Mouse (Mus musculus): Measurements from ENCODE around the gene Zdhhc3. TPM values are rescaled to one million over a fixed set of nuclear protein-coding genes. Genes with fewer than 3 reads are reported as not detected.

Gene Zdhhc3
- polyA plus RNA-seq (2016; fragmentation: Nextera tagmentation; extraction: Ambion mirVana): 72.8 and 73.9 TPM in 2 replicates

- under 1% methylated on average over 79 of the region's 79 CpGs for WGBS
- DNase-seq (ENCODE audit: low spot score): peak; percentile 91
- no peaks in the 10 kb centered on the region for H3K27me3 ChIP-seq (ENCODE audit: low read depth, poor library complexity, severe bottlenecking)
- H3K27ac ChIP-seq: peak within 1 kb of the TSS; percentile 96
- H3K36me3 ChIP-seq: peaks cover 41% of the 10 kb centered on the region
- H3K4me1 ChIP-seq: peaks cover 24% of the 10 kb centered on the region
- H3K4me3 ChIP-seq: peak within 1 kb of the TSS; percentile 90
- H3K9me3 ChIP-seq (replicated peaks): no peaks in the 10 kb centered on the region
These were observed at the start of gene Zdhhc3, which contains the start of gene Exosc7 for GRCm38 (mm10) chr9:123112805-123113521. TSS of gene Zdhhc3 (minus strand) at chr9:123113205. TSS of gene Exosc7 (plus strand) at chr9:123113215.

- no peak for DNase-seq (ENCODE audit: low spot score)
- WGBS: 83% methylated on average over 2 of the region's 2 CpGs
- peaks cover 3% of the 10 kb centered on the region for H3K27me3 ChIP-seq (ENCODE audit: low read depth, poor library complexity, severe bottlenecking)
These were observed 48.8 kb upstream of the Zdhhc3 start for GRCm38 (mm10) chr9:123161792-123162191.

GRCm38 (mm10) chr9:123159330-123159729 lies 46.3 kb upstream of the Zdhhc3 start:
- WGBS: 65% methylated on average over 7 of the region's 7 CpGs
- peak; percentile 57 for DNase-seq (ENCODE audit: low spot score)
- peaks cover 13% of the 10 kb centered on the region for H3K27me3 ChIP-seq (ENCODE audit: low read depth, poor library complexity, severe bottlenecking)
- H3K9me3 ChIP-seq (replicated peaks): no peaks in the 10 kb centered on the region
- H3K4me3 ChIP-seq: no peak overlapping the region
- H3K4me1 ChIP-seq: 0 out of 2 replicates have a peak, but pooled peaks cover 11% of the 10 kb centered on the region
- no peak overlapping the region for H3K27ac ChIP-seq
- no peaks in the 10 kb centered on the region for H3K36me3 ChIP-seq

More at GRCm38 (mm10) chr9:123161792-123162191, 48.8 kb upstream of the Zdhhc3 start:
- no peaks in the 10 kb centered on the region for H3K9me3 ChIP-seq (replicated peaks)
- H3K4me3 ChIP-seq: no peak overlapping the region
- H3K36me3 ChIP-seq: no peaks in the 10 kb centered on the region
- 0 out of 2 replicates have a peak, but pooled peaks cover 11% of the 10 kb centered on the region for H3K4me1 ChIP-seq
- no peak overlapping the region for H3K27ac ChIP-seq

- Histone ChIP-seq H3K4me3 (no peak overlapping the region), H3K27me3 (ENCODE audit: low read depth, poor library complexity, severe bottlenecking) (peaks cover 13% of the 10 kb centered on the region), H3K9me3 (replicated peaks) (no peaks in the 10 kb centered on the region), H3K27ac (no peak overlapping the region), H3K36me3 (no peaks in the 10 kb centered on the region), H3K4me1 (0 out of 2 replicates have a peak, but pooled peaks cover 11% of the 10 kb centered on the region)
- WGBS: 63% methylated on average over 8 of the region's 8 CpGs
- DNase-seq (ENCODE audit: low spot score): no peak
These were observed 45.3 kb upstream of the Zdhhc3 start for GRCm38 (mm10) chr9:123158125-123158836.

- Histone ChIP-seq H3K9me3 (replicated peaks) (no peaks in the 10 kb centered on the region), H3K27ac (no peak overlapping the region), H3K36me3 (no peaks in the 10 kb centered on the region), H3K4me1 (0 out of 2 replicates have a peak, but pooled peaks cover 11% of the 10 kb centered on the region), H3K4me3 (no peak overlapping the region), H3K27me3 (ENCODE audit: low read depth, poor library complexity, severe bottlenecking) (peaks cover 13% of the 10 kb centered on the region)
- DNase-seq (ENCODE audit: low spot score): no peak
These were observed 44.7 kb upstream of the Zdhhc3 start for GRCm38 (mm10) chr9:123157699-123158098.

- 29% methylated on average over 30 of the region's 30 CpGs for WGBS
- Histone ChIP-seq H3K4me3 (peak overlapping the region; percentile 38), H3K27ac (peak overlapping the region; percentile 56), H3K9me3 (replicated peaks) (no peaks in the 10 kb centered on the region), H3K27me3 (ENCODE audit: low read depth, poor library complexity, severe bottlenecking) (peaks cover 13% of the 10 kb centered on the region), H3K36me3 (no peaks in the 10 kb centered on the region), H3K4me1 (0 out of 2 replicates have a peak, but pooled peaks cover 11% of the 10 kb centered on the region)
- peak; percentile 56 for DNase-seq (ENCODE audit: low spot score)
These were observed 43.9 kb upstream of the Zdhhc3 start for GRCm38 (mm10) chr9:123156910-123157361.

DNA sequence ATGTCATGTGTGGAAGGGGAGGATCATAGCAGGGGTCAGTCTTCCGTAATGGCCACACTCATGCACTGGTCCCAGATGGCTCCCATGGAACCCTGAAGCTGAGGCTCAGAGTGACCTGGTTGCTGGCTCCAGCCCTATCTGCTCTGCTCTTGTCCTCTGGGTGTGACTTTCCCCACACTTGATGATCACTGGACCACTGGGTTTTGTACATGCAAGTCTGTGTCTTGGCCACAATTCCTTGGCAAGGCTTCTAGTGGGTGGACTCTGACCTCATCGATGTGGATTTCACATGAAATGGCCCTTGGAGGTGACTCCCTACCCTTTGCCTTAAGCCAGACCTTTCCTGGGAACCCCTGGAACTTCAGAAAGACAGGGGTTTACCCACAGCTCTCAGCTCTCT lies 40.1 kb upstream of the Zdhhc3 start:
- peaks cover 13% of the 10 kb centered on the region for H3K27me3 ChIP-seq (ENCODE audit: low read depth, poor library complexity, severe bottlenecking)
- H3K27ac ChIP-seq: no peak overlapping the region
- H3K4me1 ChIP-seq: 0 out of 2 replicates have a peak, but pooled peaks cover 7% of the 10 kb centered on the region
- H3K9me3 ChIP-seq (replicated peaks): no peaks in the 10 kb centered on the region
- no peak for DNase-seq (ENCODE audit: low spot score)
- no peaks in the 10 kb centered on the region for H3K36me3 ChIP-seq
- 90% methylated on average over 2 of the region's 2 CpGs for WGBS
- no peak overlapping the region for H3K4me3 ChIP-seq

- no peak overlapping the region for H3K4me3 ChIP-seq
- H3K4me1 ChIP-seq: 0 out of 2 replicates have a peak, but pooled peaks cover 5% of the 10 kb centered on the region
- no peaks in the 10 kb centered on the region for H3K9me3 ChIP-seq (replicated peaks)
- no peaks in the 10 kb centered on the region for H3K36me3 ChIP-seq
- DNase-seq (ENCODE audit: low spot score): no peak
- no peak overlapping the region for H3K27ac ChIP-seq
- 76% methylated on average over 3 of the region's 3 CpGs for WGBS
- H3K27me3 ChIP-seq (ENCODE audit: low read depth, poor library complexity, severe bottlenecking): peaks cover 11% of the 10 kb centered on the region
These were observed 39.0 kb upstream of the Zdhhc3 start for GRCm38 (mm10) chr9:123152026-123152425.

DNA sequence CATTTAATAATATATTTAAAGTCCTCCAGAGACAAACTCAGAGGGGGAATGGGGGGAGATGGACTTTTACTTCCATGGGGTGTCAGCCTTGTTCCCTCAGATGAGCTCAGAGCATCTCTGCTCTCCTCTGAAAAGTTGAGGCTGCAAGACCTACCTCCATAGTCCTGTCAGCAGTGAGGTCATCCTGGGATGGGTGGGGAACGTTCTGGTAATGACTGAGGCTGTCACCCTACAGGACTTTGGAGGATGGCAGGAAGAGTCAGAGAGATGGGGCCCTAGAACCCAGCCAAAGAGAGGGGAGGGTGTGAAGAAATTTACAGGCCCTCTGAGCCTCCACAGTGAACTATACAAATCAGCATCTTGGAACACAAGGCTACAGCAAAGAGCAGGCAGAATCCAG lies 38.6 kb upstream of the Zdhhc3 start:
- no peak for DNase-seq (ENCODE audit: low spot score)
- H3K4me3 ChIP-seq: no peak overlapping the region
- H3K9me3 ChIP-seq (replicated peaks): no peaks in the 10 kb centered on the region
- no peak overlapping the region for H3K27ac ChIP-seq
- H3K27me3 ChIP-seq (ENCODE audit: low read depth, poor library complexity, severe bottlenecking): peaks cover 8% of the 10 kb centered on the region
- H3K4me1 ChIP-seq: 0 out of 2 replicates have a peak, but pooled peaks cover under 1% of the 10 kb centered on the region
- 67% methylated on average over 1 of the region's 1 CpGs for WGBS
- no peaks in the 10 kb centered on the region for H3K36me3 ChIP-seq

- no peak for DNase-seq (ENCODE audit: low spot score)
- Histone ChIP-seq H3K4me3 (no peak within 1 kb of the TSS), H3K27ac (no peak within 1 kb of the TSS), H3K36me3 (peaks cover 5% of the 10 kb centered on the region), H3K4me1 (no peaks in the 10 kb centered on the region), H3K9me3 (replicated peaks) (peaks cover 3% of the 10 kb centered on the region; the same call in 1 of the 2 replicates), H3K27me3 (ENCODE audit: low read depth, poor library complexity, severe bottlenecking) (no peaks in the 10 kb centered on the region)
- WGBS: 89% methylated on average over 5 of the region's 5 CpGs
These were observed 37.4 kb upstream of the Zdhhc3 start, which contains the start of gene Clec3b for GRCm38 (mm10) chr9:123150241-123151020. TSS of gene Clec3b (plus strand) at chr9:123150946.

DNA sequence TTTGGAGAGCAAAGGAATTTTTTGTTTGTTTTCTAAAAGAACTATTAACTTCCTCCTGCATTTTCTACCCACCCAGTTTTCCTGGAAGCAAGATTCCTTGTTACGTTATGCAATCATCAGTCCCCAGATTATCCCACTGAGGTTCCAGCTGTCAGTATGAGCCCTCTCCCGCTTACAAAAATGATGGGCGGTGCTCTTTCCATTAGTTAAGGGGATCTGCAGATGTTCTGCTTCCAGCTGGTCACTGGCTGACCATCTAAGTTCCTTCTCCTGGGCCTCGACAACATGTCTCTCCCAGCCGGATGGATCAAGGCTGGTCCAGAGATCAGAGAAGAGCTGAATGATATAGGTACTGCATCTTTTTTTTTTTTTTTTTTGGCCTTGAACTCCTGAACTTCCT lies 35.4 kb upstream of the Zdhhc3 start:
- no peak for DNase-seq (ENCODE audit: low spot score)
- Histone ChIP-seq H3K27ac (no peak overlapping the region), H3K36me3 (peaks cover 20% of the 10 kb centered on the region), H3K4me1 (no peaks in the 10 kb centered on the region), H3K4me3 (no peak overlapping the region), H3K9me3 (replicated peaks) (peaks cover 8% of the 10 kb centered on the region; the same call in 1 of the 2 replicates), H3K27me3 (ENCODE audit: low read depth, poor library complexity, severe bottlenecking) (no peaks in the 10 kb centered on the region)
- 90% methylated on average over 5 of the region's 5 CpGs for WGBS

DNA sequence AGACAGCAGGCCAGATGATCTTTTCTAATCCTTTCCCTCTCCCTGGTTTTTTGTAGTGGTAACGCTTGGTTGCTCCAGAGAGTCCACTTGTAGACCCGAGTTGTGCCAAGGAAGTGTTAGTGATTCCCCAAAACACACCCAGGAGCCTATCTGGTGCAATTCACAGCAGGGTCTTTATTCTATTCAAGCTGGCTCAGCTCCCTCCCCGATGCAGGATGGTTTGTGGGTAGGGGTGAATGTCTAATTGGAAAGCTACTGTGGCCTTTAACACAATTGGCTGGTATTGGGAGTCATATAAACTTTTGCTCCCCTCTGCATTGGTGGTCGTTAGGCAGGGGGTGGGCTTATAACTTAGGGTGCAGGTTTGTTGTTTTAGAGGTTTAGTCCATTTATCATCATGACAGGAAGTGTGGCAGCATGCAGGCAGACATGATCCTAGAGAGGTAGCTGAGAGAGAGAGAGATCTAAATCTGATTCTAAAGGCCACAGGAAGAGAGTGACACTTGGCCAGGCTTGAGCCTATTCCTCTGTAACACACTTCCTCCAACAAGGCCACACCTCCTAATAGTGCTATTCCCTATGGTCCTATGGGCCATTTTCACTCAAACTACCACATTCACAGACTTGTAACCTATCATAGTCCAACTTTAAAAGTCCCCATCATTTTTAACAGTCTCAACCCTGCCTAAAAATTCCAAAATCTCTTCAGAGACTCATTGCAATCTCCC lies 27.0 kb upstream of the Zdhhc3 start:
- DNase-seq (ENCODE audit: low spot score): no peak
- H3K4me1 ChIP-seq: no peaks in the 10 kb centered on the region
- WGBS: 88% methylated on average over 4 of the region's 4 CpGs
- no peak overlapping the region for H3K4me3 ChIP-seq
- H3K27me3 ChIP-seq (ENCODE audit: low read depth, poor library complexity, severe bottlenecking): no peaks in the 10 kb centered on the region
- H3K9me3 ChIP-seq (replicated peaks): 0 out of 2 replicates have a peak, but pooled peaks cover 5% of the 10 kb centered on the region
- H3K27ac ChIP-seq: no peak overlapping the region
- H3K36me3 ChIP-seq: peaks cover 95% of the 10 kb centered on the region

Measured in limb, embryonic 10.5 days (tissue).